Mouse (Mus musculus): ENCODE data around the gene Tcte2. TPM values are rescaled to one million over a fixed set of nuclear protein-coding genes. Genes with fewer than 3 reads are reported as not detected.
"Not testable (repeated sequence)": the region's sequence is repeated elsewhere in the genome, so short reads cannot be mapped to it uniquely, and the experiment has no call there.

Tcte2 gene
- total RNA-seq (2022) = 1 to 10 TPM; 1.0 to 2.3 (median 1.6) TPM

GRCm38 (mm10) chr17:13761179-13761913, at the start of gene Tcte2:
Gene Tcte2, minus strand, starts transcription at chr17:13761825.
- peak; percentile 20 to 24 for DNase-seq (ENCODE audit: low spot score in 2 of 2)

- DNase-seq (ENCODE audit: low spot score in 2 of 2) = no peak
Observed at GRCm38 (mm10) chr17:13806016-13806415, 44.4 kb upstream of the Tcte2 start.

GRCm38 (mm10) chr17:13802836-13803408, 41.3 kb upstream of the Tcte2 start:
- no peak for DNase-seq (ENCODE audit: low spot score in 2 of 2)

- DNase-seq (ENCODE audit: low spot score in 2 of 2) = no peak
Observed at GRCm38 (mm10) chr17:13797691-13798090, 36.1 kb upstream of the Tcte2 start.

- not testable (repeated sequence) for DNase-seq (ENCODE audit: low spot score in 2 of 2)
Observed at GRCm38 (mm10) chr17:13790033-13790432, 28.4 kb upstream of the Tcte2 start.

- no peak for DNase-seq (ENCODE audit: low spot score in 2 of 2)
Observed at GRCm38 (mm10) chr17:13783469-13783868, 21.8 kb upstream of the Tcte2 start.

GRCm38 (mm10) chr17:13781948-13782347, 20.3 kb upstream of the Tcte2 start:
- DNase-seq (ENCODE audit: low spot score in 2 of 2) = no peak

- DNase-seq (ENCODE audit: low spot score in 2 of 2) = no peak
Observed at GRCm38 (mm10) chr17:13778865-13779264, 17.2 kb upstream of the Tcte2 start.

- no peak for DNase-seq (ENCODE audit: low spot score in 2 of 2)
Observed at GRCm38 (mm10) chr17:13777676-13778075, 16.1 kb upstream of the Tcte2 start.

GRCm38 (mm10) chr17:13769256-13769655, 7.6 kb upstream of the Tcte2 start:
- no peak for DNase-seq (ENCODE audit: low spot score in 2 of 2)

- DNase-seq (ENCODE audit: low spot score in 2 of 2) = no peak
Observed at GRCm38 (mm10) chr17:13768531-13768930, 6.9 kb upstream of the Tcte2 start.

- peak in 1 of 2 experiments; percentile 31 for DNase-seq (ENCODE audit: low spot score in 2 of 2)
Observed at GRCm38 (mm10) chr17:13764911-13765310, 3.3 kb upstream of the Tcte2 start.

GRCm38 (mm10) chr17:13763819-13764218, 2.2 kb upstream of the Tcte2 start:
- no peak for DNase-seq (ENCODE audit: low spot score in 2 of 2)

- DNase-seq (ENCODE audit: low spot score in 2 of 2) = peak in 1 of 2 experiments; percentile 15
Observed at GRCm38 (mm10) chr17:13760675-13761178, 898 bp downstream of the Tcte2 start.

GRCm38 (mm10) chr17:13759853-13760627, 1.6 kb downstream of the Tcte2 start, which contains the start of gene Afdn:
Gene Afdn, plus strand, starts transcription at chr17:13760539.
- DNase-seq (ENCODE audit: low spot score in 2 of 2) = peak; percentile 62 to 81

GRCm38 (mm10) chr17:13759156-13759852, 2.3 kb downstream of the Tcte2 start:
- DNase-seq (ENCODE audit: low spot score in 2 of 2) = no peak

GRCm38 (mm10) chr17:13758586-13758985, 3.0 kb downstream of the Tcte2 start:
- no peak for DNase-seq (ENCODE audit: low spot score in 2 of 2)

- DNase-seq (ENCODE audit: low spot score in 2 of 2) = no peak
Observed at GRCm38 (mm10) chr17:13754940-13755339, 6.7 kb downstream of the Tcte2 start.

- no peak for DNase-seq (ENCODE audit: low spot score in 2 of 2)
Observed at GRCm38 (mm10) chr17:13753918-13754317, 7.7 kb downstream of the Tcte2 start.

- DNase-seq (ENCODE audit: low spot score in 2 of 2) = no peak
Observed at GRCm38 (mm10) chr17:13749027-13749426, 12.6 kb downstream of the Tcte2 start.

GRCm38 (mm10) chr17:13747681-13748080, 13.9 kb downstream of the Tcte2 start:
- DNase-seq (ENCODE audit: low spot score in 2 of 2) = no peak

Measured in gastrocnemius, adult 8-10 months (tissue).